ENCODE assay signal across 41 mouse cellular contexts in genomic region chr9:104039742-104040141, GRCm38 (mm10). TPM values are rescaled to one million over a fixed set of nuclear protein-coding genes. Genes with fewer than 3 reads are reported as not detected.
"Had no signal": no experiment of that assay in that cellular context is flagged by ENCODE, and none has a peak within 500 bp of the region (broad histone marks: within the 10 kb centered on the region; RNA-seq: fewer than 3 reads in every experiment).

No protein-coding gene starts in this region.

- H3K27me3 ChIP-seq: heart, embryonic 12.5 days; hindbrain, embryonic 13.5 days; hindbrain, embryonic 15.5 days; kidney, embryonic 15.5 days; limb, embryonic 12.5 days; liver, embryonic 13.5 days; liver, embryonic 15.5 days had no signal

- H3K36me3 ChIP-seq: liver, embryonic 13.5 days; liver, embryonic 15.5 days had no signal

- H3K4me1 ChIP-seq: hindbrain, embryonic 13.5 days; hindbrain, embryonic 15.5 days; kidney, embryonic 15.5 days; limb, embryonic 12.5 days; liver, embryonic 13.5 days; liver, embryonic 15.5 days had no signal

- H3K9me3 ChIP-seq: heart, embryonic 10.5 days; heart, embryonic 12.5 days; hindbrain, embryonic 13.5 days; hindbrain, embryonic 15.5 days; kidney, embryonic 15.5 days; limb, embryonic 10.5 days; limb, embryonic 12.5 days; liver, embryonic 13.5 days; liver, embryonic 15.5 days had no signal

- H3K4me3 ChIP-seq: heart, embryonic 10.5 days; heart, embryonic 12.5 days; hindbrain, embryonic 13.5 days; hindbrain, embryonic 15.5 days; kidney, embryonic 15.5 days; left cerebral cortex, adult 2 months; limb, embryonic 10.5 days; limb, embryonic 12.5 days; liver, embryonic 13.5 days; liver, embryonic 15.5 days had no signal

- H3K9ac ChIP-seq: heart, embryonic 12.5 days; hindbrain, embryonic 13.5 days; hindbrain, embryonic 15.5 days; kidney, embryonic 15.5 days; limb, embryonic 12.5 days; liver, embryonic 13.5 days; liver, embryonic 15.5 days; liver, postnatal 0 days had no signal

- ATAC-seq: hindbrain, postnatal 0 days; intestine, embryonic 16.5 days; liver, postnatal 0 days had no signal

- H3K27ac ChIP-seq: heart, embryonic 10.5 days; hindbrain, embryonic 13.5 days; hindbrain, embryonic 15.5 days; hindbrain, postnatal 0 days; kidney, embryonic 15.5 days; kidney, postnatal 0 days; left cerebral cortex, adult 2 months; limb, embryonic 10.5 days; limb, embryonic 12.5 days; liver, embryonic 13.5 days; liver, embryonic 15.5 days had no signal

- DNase-seq: gastrocnemius, postnatal 14 days; gastrocnemius, postnatal 36 days; heart, adult 18-20 months; heart, postnatal 10 days; heart, postnatal 4 days; kidney, adult 11 months; kidney, adult 2 months; kidney, adult 9 months; kidney, postnatal 14 days; kidney, postnatal 36 days; layer of hippocampus, adult 9-11 months; liver; liver, embryonic 13.5 days; liver, postnatal 0 days had no signal

RNA-seq across cellular contexts. Expression of gene Gm28305, which starts 0.7 kb away (rescaled TPM):
- total RNA-seq: gastrocnemius, adult 18-20 months; gastrocnemius, adult 8-10 months; gastrocnemius, postnatal 14 days; gastrocnemius, postnatal 36 days; heart, adult 18-20 months; heart, postnatal 10 days; heart, postnatal 25 days; heart, postnatal 4 days; hindbrain, postnatal 0 days; layer of hippocampus, adult 18-20 months; layer of hippocampus, adult 8-10 months; layer of hippocampus, postnatal 14 days; left cerebral cortex, adult 2 months; left cerebral cortex, postnatal 14 days; left cerebral cortex, postnatal 36 days had no signal
- polyA plus RNA-seq: gonadal fat pad, adult 2 months; heart, embryonic 10.5 days; heart, embryonic 12.5 days; heart, embryonic 14.5 days; heart, embryonic 16.5 days; hindbrain, embryonic 11.5 days; hindbrain, embryonic 13.5 days; hindbrain, embryonic 15.5 days; hindbrain, postnatal 0 days; intestine, embryonic 14.5 days; intestine, embryonic 16.5 days; kidney, adult 2 months; kidney, embryonic 15.5 days; kidney, postnatal 0 days; large intestine, adult 2 months; limb, embryonic 10.5 days; limb, embryonic 12.5 days; limb, embryonic 14.5 days; liver, embryonic 13.5 days; liver, embryonic 15.5 days; liver, postnatal 0 days had no signal
